Mouse (Mus musculus): ENCODE results near the gene Dlgap1.

The Dlgap1 gene

DNA sequence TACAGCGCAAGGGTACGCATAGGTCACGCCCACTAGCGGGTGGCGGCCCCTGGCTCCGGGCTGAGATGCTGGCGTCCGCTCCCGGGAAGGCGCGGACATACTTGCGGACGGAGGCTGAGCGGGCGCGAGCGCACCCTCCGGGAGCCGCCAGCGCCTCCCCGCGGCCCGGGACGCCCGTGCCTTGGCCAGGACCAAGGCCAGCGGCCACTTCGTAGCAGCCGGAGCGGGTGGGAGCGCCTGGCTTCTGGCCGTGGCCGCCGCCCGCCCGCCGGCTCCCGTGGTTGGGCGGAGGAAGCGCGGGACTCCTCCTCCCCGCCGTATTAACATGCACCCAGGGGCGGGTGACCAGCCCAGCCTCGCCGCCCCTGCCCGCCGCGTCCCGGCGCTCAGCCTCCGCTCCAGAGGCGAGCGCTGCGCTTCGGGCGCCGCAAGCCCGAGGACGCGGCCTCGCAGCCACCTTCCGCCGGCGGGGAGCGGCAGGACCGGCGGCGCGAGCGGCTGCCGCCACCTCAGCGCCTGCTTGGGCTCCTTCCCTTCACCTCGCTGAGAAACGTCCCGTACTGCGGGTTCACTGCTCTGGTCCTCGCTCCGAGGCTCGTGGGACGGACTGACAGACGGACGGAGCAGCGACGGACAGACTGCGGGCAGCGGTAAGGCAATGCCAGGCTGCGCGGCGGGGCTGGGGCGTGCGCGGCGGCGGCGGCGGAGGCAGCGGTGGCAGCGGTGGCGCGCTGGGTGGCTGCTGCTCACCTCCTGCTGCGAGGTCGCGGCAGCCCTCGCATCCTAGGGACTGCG lies at the start of gene Dlgap1:
Gene Dlgap1 (plus strand): TSS at position 53 of the 795 bp plus-strand sequence.
- peak; percentile 67 for DNase-seq

DNA sequence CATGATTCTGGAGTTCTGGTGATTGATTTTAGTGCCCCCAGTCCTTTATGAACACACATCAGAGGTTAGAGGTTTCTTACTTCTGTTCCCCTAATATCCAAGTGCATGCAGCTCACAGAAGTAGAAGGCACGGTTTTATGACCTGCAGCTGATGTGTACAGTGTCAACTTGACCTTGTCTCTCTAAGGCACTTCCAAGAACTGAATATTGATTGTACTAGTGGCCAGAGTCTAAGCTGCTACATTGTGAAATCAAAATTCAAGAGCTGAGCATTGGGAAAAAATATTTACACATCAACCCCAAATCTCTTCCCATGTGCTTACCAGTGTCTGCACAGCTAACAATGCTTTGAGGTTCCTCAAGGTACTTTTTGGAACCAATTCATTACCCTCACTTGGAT lies 13.9 kb upstream of the Dlgap1 start:
- DNase-seq: no peak

DNA sequence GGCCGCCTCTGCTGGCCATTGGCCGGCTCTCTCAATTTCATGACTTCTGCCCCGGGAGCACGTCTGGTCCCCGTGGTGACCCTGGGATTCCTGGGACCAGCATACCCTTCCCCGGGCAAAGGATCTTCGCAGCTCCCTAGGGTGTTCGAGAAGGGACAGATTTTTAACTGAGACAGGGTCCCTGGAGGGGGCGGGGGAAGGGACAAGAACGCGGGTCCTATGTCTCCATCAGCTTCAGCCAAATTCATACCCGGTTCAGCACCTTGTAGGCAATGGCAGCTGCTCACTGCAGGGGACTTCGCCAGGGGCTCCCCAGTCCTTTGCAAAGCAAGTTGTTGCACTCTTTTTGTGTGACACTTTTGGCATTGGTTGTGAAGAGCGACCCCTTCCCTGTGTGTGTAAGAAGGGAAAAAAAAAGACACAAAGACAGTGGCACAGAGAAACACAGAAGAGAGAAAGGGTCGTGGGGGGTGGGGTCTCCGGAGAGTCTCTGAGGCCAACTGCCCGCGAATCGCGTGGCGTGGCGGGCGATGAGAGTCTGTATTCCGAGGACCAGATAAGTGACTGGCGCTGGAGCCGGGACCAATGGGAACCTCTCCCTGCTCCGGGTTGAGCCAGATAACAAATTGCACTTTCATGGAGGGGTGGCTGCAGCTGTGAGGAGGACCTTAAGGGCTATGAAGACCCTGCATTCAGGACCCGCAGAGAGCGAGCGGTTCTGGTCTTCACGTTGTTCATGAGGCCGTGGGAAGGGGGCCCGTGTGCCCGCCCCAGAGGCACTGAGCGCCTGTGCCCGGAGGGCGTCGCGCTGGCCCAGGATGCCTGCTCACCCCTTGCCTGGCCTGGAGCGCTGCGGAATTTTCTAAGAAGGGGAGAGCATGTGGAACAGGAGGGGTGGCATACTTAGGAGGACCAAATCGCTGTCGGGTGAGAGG lies 1.2 kb downstream of the Dlgap1 start:
- DNase-seq: peak; percentile 52

DNA sequence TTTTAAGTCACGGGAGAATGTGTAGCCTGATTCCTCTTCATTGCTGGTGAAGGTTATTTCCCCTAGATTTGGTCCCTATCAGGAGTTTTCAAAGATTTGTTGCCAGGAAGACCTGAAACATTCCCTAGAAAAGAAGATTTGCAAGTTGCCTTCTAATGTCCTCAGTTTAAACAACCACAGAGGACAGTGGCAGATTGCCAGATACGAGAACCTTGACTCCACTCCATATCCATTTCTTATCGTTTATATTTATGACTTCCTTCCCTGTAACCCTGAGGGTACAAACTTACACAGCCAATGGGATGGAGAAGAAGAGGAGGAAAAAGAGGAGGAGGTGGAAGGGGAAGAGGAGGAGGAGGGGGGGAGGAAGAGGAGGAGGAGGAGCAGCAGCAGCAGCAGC lies 4.2 kb downstream of the Dlgap1 start:
- no peak for DNase-seq

DNA sequence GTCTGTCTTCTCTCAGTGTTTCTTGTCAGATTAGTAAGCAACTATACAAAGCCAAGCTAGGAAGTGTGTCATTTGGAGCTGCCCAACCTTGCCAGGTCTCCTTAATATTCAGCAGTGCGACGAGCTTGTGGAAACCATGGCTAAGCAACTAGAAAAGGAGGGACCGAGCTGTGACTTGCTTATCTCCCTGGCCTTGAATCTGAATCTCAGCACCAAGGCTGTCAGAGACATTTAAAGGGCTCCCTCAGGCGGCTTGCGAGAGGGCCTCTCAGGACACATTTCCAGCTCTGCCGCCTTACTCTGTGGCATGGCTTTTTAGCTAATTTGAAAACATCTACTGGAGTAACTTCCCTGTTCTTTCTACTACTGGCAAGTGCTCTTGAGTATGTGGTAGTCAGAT lies 5.1 kb downstream of the Dlgap1 start:
- DNase-seq: peak; percentile 5

DNA sequence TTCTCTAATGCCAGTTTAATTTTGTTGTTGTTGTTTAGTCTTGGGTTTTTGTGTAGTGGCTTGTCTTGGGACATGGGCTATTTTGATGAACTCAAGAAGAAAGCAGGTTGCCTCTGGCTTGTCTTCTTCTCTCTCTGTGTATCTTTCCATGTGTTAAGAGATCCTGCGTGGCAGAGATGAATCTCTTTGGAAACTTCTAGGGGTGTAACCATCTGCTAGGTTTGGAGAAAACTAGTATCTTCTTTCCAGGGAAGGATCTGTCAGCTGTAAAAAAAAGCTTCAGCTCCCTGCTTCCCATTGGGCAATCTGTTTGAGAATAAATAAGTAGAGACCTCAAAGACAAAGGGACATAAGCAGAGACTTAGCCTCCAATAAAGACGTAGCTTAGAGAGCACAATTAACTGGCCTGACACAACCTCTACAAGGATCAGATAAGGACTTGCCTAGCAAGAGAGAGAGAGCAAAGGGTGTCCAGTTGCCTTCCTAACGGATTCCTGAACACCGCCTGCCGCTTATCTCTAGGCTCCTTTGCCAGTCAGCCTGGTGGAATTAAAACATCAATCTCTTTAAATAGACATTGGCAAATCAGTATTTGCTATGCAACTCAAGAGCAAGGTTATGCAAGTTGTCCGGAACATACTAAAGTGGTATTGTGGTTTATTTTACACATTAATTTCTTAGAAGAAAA lies 13.5 kb downstream of the Dlgap1 start:
- no peak for DNase-seq

DNA sequence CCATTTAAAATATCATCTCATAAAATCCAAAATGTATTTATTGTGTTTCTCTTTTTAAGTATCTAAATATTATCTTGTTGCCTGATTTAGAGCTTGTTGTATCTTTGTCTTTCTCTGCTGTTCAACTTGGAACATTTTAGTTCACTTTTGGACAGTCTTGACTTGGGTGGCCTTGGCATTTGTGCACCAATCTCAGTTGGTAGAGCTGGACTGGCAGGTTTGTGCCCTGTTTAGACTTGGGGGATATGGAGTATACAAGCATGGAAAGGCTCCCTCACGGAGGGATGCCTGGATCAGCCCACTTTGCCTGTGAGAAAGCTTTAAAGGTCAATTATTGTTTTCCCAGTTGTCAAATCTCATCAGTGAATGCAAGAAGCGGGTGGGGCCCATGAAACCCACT lies 27.5 kb downstream of the Dlgap1 start:
- DNase-seq: no peak

DNA sequence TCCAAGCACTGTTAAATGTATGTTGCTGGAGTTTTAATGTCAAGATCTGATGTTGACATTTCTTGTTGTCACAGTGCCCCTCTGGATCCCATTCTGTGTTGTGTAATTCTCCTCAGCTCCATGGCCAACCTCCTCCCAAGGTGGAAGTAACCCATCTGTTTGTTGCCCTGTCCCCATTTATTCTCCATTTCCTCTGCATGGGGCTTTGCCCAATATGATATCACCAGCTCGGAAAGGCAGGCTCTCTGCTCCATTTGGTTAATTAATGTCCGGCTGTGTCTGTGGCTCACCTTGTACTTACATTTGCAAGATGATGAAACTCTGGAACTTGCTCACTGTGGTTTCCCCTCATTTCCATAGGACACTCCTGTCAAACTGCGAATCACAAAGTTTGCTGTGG lies 33.2 kb downstream of the Dlgap1 start:
- no peak for DNase-seq

DNA sequence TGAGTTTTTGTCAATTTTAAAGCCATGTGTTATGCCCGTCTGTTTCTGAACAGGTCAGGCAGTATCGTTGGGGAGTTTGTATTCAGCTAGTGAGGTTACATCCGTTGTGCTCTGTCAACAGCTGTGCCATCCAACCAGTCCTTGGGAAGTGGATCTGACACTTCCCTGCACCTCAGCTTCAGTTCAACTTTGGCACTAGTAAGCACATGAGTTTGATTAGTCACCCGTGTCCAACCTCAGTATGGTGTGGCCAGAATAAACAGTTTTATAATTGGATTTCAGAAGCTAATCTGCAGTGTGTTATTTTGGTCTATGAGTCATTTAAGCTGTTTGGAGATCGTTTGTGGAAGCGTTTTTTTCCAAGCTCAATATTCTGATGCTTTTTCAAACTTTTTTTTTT lies 35.8 kb downstream of the Dlgap1 start:
- no peak for DNase-seq

DNA sequence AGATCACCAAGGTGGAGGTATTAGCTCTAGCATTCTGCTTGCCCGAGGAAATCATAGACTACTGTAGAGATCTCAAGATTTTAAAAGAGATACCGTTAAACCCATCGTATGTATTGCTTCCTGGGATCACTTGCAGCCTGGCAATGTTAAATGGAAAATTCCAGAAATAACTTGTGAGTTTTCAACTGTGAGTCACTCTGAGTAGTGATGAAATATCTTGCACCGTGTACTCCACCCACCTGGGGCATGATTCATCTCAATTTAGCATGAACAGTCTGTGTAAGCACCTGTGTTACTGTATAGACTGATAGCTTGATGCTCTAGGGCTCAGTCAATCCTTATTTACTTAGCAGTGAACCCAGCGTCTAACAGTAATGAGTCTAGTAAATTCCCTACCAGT lies 38.7 kb downstream of the Dlgap1 start:
- DNase-seq: no peak

DNA sequence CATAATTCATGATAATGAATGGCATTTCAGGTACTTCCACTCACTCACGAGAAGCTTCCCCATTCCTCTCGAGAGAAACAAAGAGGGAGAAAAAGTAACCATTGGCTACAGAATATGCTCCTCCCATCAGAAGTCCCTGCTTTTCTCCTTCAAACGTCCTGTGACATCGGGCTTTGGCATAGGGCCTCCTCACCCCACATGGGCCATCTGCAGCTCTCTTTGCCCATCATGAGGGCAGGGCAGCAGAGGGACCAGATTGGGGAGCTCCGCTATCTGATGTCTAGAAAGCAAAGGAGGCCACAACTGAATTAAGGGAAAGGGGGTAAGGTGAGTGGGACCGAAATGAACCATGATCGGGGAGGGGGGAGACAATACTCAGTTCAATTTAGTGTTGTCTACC lies 47.6 kb downstream of the Dlgap1 start:
- no peak for DNase-seq

DNA sequence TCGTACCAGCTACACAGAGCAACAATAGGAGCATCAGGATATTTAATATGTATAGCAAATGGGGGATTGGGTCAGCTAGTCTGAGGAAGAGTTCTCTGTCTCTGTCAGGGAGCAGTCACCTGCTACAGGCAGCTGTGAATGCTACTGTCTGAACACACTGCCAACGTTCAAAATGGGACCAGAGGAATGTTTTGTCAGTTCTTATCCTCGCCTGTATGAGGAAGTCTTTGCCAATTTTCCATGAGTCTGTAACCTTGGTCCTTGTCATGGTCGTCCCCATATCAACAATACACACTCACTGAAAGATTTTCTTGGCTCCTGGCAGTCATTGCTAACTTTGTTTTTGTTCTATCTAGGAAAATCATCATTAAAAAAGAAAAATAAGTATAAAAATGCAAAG lies 51.5 kb downstream of the Dlgap1 start:
- no peak for DNase-seq

DNA sequence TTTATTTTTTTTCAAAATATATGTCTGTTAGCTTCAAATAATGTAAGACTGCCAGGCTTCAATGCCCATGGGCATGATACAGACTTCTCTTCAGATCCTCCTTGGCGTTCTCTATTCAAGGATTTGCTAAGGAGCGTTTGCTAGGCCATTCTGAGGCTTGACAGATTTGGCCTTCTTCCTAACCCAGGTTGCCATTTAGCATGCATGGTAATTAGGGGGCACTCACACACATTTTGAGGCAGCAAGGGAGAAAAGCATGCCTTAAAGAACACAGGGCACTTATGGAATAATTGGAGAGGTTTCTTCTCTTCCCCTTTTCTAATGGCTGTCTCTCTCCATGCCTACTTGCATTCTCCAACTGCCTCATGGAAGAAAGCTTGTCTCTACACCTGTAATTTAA lies 53.7 kb downstream of the Dlgap1 start:
- no peak for DNase-seq

DNA sequence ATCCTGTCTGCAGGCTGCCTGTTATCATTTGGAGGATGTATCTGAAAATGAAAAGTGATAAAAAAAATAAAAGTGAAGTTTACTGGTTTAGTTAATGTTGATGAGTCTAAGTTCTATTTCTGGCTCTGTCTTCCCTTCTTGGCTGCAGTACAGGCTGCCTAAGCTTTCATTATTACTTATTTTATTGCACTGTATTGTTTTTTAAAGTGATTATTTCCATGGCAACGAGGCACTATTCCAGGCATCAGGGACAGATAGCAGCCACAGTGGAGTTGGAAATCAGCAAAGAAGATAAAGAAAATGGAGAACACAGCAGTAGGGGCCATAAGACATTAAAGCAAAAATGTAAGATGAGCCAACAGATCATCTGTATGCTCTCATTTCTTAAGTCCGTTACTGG lies 66.0 kb downstream of the Dlgap1 start:
- DNase-seq: no peak

DNA sequence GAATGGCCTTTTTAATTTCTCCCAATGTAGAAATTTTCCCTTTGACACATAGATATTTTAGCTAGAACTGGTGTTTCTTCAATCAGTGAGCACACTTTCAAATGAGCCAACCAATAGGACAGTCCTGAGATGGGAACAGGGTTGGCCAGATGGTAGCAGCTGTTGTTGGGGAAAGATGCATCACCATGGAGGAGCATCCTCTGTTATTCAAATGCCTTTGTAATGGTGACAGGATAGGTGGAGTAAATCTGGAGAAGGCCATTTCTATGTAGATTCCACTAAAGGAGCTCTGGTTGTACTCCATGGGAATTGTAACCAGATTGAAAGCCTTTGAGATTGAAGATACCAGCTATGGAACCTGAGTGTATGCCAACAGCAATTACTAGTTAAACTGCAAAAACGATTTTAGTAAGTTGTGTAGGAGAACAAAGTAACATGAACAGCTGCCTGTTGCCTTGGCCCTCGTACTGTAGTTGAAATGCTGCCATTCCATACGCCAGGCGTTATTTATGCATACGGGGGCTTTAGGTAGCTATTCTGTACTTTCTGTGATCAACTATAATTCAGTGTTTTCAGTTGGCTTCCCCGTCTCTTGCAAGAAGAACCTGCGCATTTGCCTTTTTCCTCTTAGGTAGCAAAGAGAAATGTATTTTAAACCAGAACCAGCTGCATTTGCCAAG lies 72.0 kb downstream of the Dlgap1 start:
- DNase-seq: no peak

DNA sequence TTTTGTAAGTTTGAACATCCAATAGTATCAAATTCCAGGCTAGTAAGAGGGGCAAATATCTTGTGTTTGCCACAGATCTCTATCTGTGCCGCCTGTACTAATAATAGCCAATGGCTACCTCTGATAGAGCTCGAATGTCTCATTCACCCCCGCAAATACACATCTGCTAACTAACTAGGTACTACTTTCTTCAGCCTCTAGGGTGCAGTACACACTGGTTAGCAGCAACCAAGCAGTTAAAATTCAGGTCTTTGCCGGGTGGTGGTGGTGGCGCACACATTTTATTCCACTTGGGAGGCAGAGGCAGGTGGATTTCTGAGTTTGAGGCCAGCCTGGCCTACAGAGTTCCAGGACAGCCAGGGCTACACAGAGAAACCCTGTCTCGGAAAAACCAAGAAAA lies 99.4 kb downstream of the Dlgap1 start:
- no peak for DNase-seq

DNA sequence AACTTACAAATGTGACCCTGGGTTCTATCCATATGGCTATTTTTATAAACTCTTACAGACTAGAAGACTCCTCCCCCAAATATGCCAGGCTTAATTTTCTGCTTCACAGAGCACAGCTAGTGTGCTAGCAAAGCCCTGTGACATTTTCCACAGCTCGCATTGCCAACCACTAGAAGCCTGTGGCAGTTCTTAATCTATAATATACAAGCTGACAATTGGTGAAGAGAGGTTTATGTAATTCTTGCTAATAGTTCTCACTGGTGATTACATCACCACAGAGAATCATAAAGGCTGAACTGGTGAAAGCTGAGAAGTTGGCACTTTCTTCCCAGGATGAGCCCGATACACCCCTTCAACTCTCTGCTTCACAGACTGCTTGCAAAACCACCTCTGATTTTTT lies 103.2 kb downstream of the Dlgap1 start:
- no peak for DNase-seq

DNA sequence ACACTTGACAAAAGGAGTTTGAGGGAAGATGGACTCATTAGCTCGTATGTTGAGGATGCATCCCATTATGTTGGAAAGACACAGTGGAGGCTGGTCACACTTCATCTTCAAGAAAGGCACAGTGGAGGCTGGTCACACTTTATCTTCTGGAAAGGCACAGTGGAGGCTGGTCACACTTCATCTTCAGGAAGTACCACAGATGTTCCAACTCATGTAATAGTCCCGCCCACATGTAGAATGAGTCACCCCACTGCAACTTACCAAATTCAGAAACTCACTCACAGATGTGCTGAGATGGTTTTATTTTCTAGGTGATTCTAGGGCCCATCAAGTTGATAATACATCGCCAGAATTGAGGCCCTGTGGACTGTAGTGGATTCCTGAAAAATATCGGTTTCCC lies 119.3 kb downstream of the Dlgap1 start:
- DNase-seq: no peak

DNA sequence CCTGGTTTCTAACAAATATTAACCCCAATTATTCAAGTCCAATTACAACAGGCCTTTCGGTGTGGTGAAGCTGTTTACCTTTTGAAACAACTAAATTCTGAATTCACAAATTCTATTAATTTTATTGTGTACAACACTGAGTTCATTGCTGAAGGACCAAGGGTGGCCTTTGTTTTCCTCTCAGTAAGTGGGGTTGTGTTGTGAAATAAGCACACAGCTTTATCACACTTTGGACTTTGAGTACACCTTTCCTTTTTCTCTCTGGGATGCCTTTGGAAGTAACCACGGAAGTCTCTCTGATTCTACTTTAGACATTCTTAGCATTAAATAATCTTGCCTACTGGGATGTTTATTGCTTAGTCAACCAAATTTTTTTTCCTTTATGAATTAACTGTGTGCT lies 121.9 kb downstream of the Dlgap1 start:
- DNase-seq: no peak

DNA sequence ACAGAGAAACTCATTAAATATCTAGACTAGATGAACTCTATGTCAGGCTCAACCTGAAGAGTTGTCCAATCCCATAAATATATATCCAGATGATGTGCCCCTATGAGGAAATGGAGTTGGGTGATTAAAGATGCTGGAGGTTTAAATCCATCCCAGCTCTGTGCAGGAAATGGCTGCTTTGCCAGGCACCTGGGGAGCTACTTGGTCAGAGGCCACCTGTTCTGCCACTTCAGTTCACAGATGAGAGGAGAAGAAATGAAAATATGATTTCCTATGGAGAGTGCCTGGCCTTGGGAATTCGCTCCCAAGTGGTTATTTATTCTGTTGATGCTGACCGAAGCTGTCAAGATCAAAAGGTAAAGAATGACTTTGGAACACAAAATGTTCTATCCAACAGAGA lies 160.3 kb downstream of the Dlgap1 start:
- no peak for DNase-seq

DNA sequence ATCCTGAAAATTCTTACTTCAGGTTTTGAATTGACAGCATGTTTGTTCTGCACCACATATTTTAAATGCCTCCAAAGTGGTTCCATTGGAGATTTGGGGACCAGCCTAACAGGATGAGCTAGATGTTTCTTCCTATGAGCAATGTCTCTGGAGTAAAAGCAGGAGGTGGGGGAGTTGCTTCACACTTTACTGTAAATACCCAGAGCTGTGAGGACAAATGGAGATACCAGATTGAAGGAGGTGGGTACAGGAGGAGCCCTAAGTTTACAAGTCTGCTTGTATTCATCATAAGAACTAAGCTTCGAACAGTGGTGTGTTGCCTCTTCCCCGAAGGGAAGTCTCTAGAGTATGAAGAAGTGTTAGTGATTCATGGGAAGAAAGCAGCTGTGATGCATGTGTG lies 201.0 kb downstream of the Dlgap1 start:
- DNase-seq: no peak

DNA sequence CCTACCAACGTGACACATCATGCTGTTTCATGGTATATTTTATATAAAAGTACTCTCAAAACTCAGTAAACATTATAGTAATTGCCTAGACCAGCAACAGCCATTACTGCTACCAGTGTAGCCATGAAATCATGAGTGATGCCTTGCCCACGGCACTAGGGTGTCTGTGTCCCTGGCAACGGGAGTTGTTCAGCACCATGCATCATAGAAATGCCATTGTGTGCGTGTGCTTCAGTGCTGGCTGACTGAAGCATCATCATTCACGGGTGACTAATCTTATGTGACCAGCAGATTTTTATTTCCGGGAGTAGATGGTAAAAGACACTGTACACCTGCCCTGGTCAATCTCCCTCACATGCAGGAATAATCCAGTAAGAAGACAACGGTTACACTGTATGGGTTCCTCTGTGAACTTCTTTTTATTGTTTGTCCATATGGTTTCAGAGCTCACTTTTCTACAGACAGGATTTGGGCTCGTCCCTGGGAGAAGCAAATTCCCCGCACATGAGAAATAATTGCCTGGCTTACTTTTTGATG lies 203.7 kb downstream of the Dlgap1 start:
- DNase-seq: no peak

DNA sequence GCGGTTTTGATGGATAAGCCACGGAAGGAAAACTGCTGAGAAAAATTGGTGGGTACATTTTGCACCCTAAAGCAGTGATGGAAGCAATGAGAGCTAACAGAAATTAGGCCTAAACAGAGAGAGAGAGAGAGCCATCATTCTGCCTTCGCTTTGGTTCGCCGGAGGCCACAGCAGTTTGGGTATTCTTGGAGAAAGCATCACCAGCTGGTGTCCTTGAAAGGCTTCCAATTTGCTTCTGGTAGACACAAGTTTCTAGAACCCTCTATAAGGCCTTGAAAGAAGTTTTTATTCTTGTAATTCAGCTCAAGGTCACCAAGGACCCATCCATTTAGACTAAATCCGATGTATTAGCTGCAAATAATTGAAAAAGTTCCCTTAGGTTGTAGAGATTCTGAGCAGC lies 205.0 kb downstream of the Dlgap1 start:
- no peak for DNase-seq
